Comparison of ENCODE assay signal across 21 mouse cellular contexts in the genomic region with DNA sequence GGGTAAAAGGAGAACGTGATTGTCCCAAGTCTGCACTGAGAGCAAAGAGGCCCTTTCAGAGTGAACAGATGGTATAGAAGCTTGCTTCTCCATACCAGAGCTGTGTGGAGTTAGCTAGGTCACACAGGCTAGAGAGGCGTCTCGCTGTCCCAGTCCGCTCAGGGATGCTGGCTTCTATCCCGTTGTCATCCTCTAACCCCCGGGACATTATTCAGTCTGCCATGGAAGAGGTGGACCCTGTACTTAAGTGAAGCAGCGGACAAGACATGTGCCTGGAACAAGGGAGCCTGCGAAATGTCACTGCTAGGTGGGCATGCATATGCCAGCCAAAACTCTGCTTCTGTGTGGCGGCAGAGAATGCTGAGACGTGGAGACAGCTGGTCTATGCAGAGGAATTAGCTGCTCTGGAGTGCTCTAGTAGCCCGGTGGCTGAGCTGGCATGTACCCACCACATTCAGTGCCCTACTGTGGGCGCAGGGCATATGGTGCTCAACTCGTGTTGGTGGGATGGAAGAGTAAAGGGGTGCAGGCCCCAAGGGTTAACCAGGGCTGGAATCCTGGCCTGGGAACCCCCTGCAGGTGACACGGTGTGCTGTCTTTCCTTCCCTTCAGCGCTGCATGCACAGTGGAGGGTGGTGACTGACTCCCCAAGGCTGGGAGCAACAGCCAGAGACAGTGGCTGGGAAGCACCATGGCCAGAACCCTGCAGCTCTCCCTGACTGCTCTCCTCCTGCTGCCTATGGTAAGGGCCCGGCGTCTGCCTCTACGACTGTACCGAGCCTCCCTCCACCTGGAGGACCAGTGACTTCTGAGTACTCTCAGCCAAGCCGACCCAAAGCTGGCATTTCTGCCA. TPM values are rescaled to one million over a fixed set of nuclear protein-coding genes. Genes with fewer than 3 reads are reported as not detected.
DNase-seq lines count a peak whose midpoint lies in the region; ATAC-seq and TF ChIP-seq lines count a peak whose summit lies in the region.
"Had no signal": no experiment of that assay in that cellular context is flagged by ENCODE, and none has a peak within 500 bp of the region (broad histone marks: within the 10 kb centered on the region; RNA-seq: fewer than 3 reads in every experiment).

No protein-coding gene starts in this region.

- peaks cover 38% of the 10 kb centered on the region for H3K4me1 ChIP-seq in hindbrain, embryonic 16.5 days (ENCODE audit: control insufficient read depth, insufficient read depth, low read depth, low read length)
- H3K4me1 ChIP-seq in lung, postnatal 0 days (ENCODE audit: insufficient read depth, low read depth, low read length), result no peaks in the 10 kb centered on the region
- H3K4me1 ChIP-seq: forebrain, embryonic 10.5 days; heart, embryonic 13.5 days; intestine, embryonic 15.5 days; lung, embryonic 15.5 days; stomach, embryonic 15.5 days had no signal

- TF ChIP-seq EP300 in lung, postnatal 0 days (IDR thresholded peaks at IDR 0.05), result no peak

- peak; percentile 27; the same call in 1 of the 2 replicates for ATAC-seq in hindbrain, embryonic 16.5 days
- ATAC-seq in lung, postnatal 0 days, result no peak
- ATAC-seq: intestine, embryonic 15.5 days had no signal

- peak overlapping the region; percentile 15; the same call in 1 of the 2 replicates for H3K27ac ChIP-seq in left cerebral cortex, adult 2 months
- no peak overlapping the region for H3K27ac ChIP-seq in hindbrain, embryonic 16.5 days (ENCODE audit: low read depth, low read length)
- H3K27ac ChIP-seq in lung, postnatal 0 days (ENCODE audit: low read length), result no peak overlapping the region
- H3K27ac ChIP-seq: forebrain, embryonic 10.5 days; heart, embryonic 13.5 days; intestine, embryonic 15.5 days; liver, embryonic 14.5 days; lung, embryonic 15.5 days; macrophage; stomach, embryonic 15.5 days had no signal

- H3K4me3 ChIP-seq in left cerebral cortex, adult 2 months, result no peak overlapping the region
- no peak overlapping the region for H3K4me3 ChIP-seq in hindbrain, embryonic 16.5 days (ENCODE audit: low read length)
- no peak overlapping the region for H3K4me3 ChIP-seq in lung, postnatal 0 days (ENCODE audit: low read depth, low read length)
- H3K4me3 ChIP-seq: forebrain, embryonic 10.5 days; heart, embryonic 13.5 days; intestine, embryonic 15.5 days; lung, embryonic 15.5 days; stomach, embryonic 15.5 days had no signal

- intact Hi-C loops in left cerebral cortex, adult 2 months (cut with DNase I), result loop anchor here (2.0 kb wide), 1 partner anchor 45 kb away; no protein-coding TSS in a partner anchor

- H3K27me3 ChIP-seq in hindbrain, embryonic 16.5 days (replicated peaks; ENCODE audit: control insufficient read depth, insufficient read depth, low read length), result no peaks in the 10 kb centered on the region
- no peaks in the 10 kb centered on the region for H3K27me3 ChIP-seq in lung, postnatal 0 days (replicated peaks; ENCODE audit: insufficient read depth, low read length)
- H3K27me3 ChIP-seq: intestine, embryonic 15.5 days had no signal

- WGBS in hindbrain, embryonic 16.5 days, result 72% methylated on average over 20 of the region's 20 CpGs
- WGBS in lung, postnatal 0 days, result 83% methylated on average over 20 of the region's 20 CpGs

- H3K9ac ChIP-seq in hindbrain, embryonic 16.5 days (ENCODE audit: low read depth, low read length), result no peak overlapping the region
- H3K9ac ChIP-seq in lung, postnatal 0 days (replicated peaks; ENCODE audit: low read depth), result no peak overlapping the region
- H3K9ac ChIP-seq: heart, embryonic 13.5 days; intestine, embryonic 15.5 days; liver, embryonic 14.5 days; lung, embryonic 15.5 days; stomach, embryonic 15.5 days had no signal

- H3K9me3 ChIP-seq in hindbrain, embryonic 16.5 days (ENCODE audit: control insufficient read depth, low read length), result no peaks in the 10 kb centered on the region
- no peaks in the 10 kb centered on the region for H3K9me3 ChIP-seq in lung, postnatal 0 days (ENCODE audit: low read length)
- H3K9me3 ChIP-seq: forebrain, embryonic 10.5 days; heart, embryonic 13.5 days; intestine, embryonic 15.5 days; lung, embryonic 15.5 days; stomach, embryonic 15.5 days had no signal

- no peak overlapping the region for H3K4me2 ChIP-seq in hindbrain, embryonic 16.5 days (ENCODE audit: low read length)
- H3K4me2 ChIP-seq in lung, postnatal 0 days (replicated peaks; ENCODE audit: low read depth, low read length), result no peak overlapping the region
- H3K4me2 ChIP-seq: heart, embryonic 13.5 days; intestine, embryonic 15.5 days; lung, embryonic 15.5 days; midbrain, embryonic 11.5 days; stomach, embryonic 15.5 days had no signal

- no peak; the same call in 1 of the 2 replicates for TF ChIP-seq CTCF in left cerebral cortex, adult 2 months (IDR thresholded peaks at IDR 0.05)
- TF ChIP-seq CTCF in lung, postnatal 0 days (IDR thresholded peaks at IDR 0.05), result no peak

- H3K36me3 ChIP-seq in hindbrain, embryonic 16.5 days (ENCODE audit: control insufficient read depth, insufficient read depth, low read length), result peaks cover 5% of the 10 kb centered on the region; the same call in 1 of the 2 replicates
- H3K36me3 ChIP-seq in lung, postnatal 0 days (ENCODE audit: insufficient read depth, low read length), result no peaks in the 10 kb centered on the region
- H3K36me3 ChIP-seq: forebrain, embryonic 10.5 days; heart, embryonic 13.5 days; intestine, embryonic 15.5 days; lung, embryonic 15.5 days; stomach, embryonic 15.5 days had no signal

- DNase-seq in left cerebral cortex, adult 2 months (ENCODE audit: extremely low spot score in 1 of 2, low spot score in 2 of 2), result no peak
- no peak for DNase-seq in left cerebral cortex, adult 11 months (ENCODE audit: low spot score)
- peak; percentile 70 for DNase-seq in cerebellum, adult 11-12 months
- peak; percentile 52 for DNase-seq in cerebellum, adult 8-10 months
- DNase-seq in lung, postnatal 0 days (ENCODE audit: low spot score), result no peak
- DNase-seq in urinary bladder, postnatal 4 days (ENCODE audit: low spot score in 2 of 2), result no peak
- DNase-seq: adrenal gland, adult 2 months; gastrocnemius, postnatal 14 days; heart, adult 18-20 months; kidney, postnatal 36 days; retina, postnatal 1 day; thymus, adult 2 months had no signal

RNA-seq across cellular contexts. Expression of a gene that starts 8.0 kb away (rescaled TPM):
- total RNA-seq in left cerebral cortex, adult 2 months (2021), result 100 to 1,000 TPM; 118 to 121 TPM
- 67.1 and 74.8 TPM in 2 replicates for polyA plus RNA-seq in hindbrain, embryonic 16.5 days (2015; fragmentation: Nextera tagmentation; extraction: Ambion mirVana)
- 0.11 and 0.23 TPM in 2 replicates for polyA plus RNA-seq in lung, postnatal 0 days (2015; fragmentation: Nextera tagmentation; extraction: Ambion mirVana)
- polyA plus RNA-seq: macrophage had no signal

Comparison
In these comparisons a context has a peak if more than half of its experiments do, and no peak if none do; other contexts are left out.
1. DNase-seq: peak in cerebellum, adult 11-12 months (single experiment) and cerebellum, adult 8-10 months (single experiment); none in left cerebral cortex, adult 2 months (0 of 2), left cerebral cortex, adult 11 months (single experiment), lung, postnatal 0 days (single experiment) and urinary bladder, postnatal 4 days (0 of 2).
2. RNA of a gene that starts 8.0 kb away (polyA plus RNA-seq): 67.1 to 74.8 TPM in hindbrain, embryonic 16.5 days; 0.11 to 0.23 TPM in lung, postnatal 0 days; every median in the first group is over 10 times any median in the second.